Mouse (Mus musculus): Measurements from ENCODE around the gene Neurl1a. TPM values are rescaled to one million over a fixed set of nuclear protein-coding genes. Genes with fewer than 3 reads are reported as not detected.
"Not testable (repeated sequence)": the region's sequence is repeated elsewhere in the genome, so short reads cannot be mapped to it uniquely, and the experiment has no call there.

Neurl1a gene
- 13.7 and 15.4 TPM in 2 replicates for polyA plus RNA-seq (2015; fragmentation: Nextera tagmentation; extraction: Ambion mirVana)

DNA sequence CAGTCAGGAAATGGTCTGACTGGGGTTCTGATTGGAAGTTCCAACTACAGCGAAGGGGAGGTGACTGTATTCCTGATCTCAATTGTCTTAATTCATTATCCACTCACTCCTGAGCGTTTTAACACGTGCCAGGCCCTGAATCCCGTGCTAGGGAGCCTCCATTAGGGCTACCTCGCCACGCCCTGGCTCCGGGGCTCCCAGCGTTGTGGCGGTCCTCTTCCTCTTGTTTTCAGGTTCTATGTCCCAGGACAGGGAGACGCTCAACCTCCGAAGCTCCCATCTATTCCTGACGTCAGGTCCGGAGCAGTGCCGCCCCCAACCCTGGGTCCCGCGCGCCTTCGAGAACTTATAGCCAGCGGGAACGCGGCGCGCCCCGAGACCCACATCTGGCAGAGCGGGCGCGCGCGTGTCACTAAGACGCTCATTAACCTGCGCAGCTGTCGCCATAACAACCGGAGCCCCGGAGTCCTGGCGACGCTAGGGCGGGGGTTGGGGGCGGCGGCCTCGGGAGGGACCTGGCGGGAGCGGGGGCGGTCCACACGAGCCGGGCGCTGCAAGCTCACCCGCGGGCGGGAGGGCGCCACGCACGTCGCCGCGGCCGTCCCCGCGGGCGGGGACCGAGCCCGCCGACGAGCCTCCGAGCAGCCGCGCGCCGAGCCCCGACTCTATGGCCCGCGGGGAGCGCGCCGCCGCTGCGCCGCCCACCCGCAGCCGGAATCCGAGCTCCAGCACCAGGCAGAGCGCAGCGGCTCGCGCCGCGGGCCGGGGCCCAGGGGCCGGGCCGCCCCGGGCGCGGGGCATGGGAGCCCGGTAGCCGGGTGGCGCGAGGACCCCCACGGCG, at the start of gene Neurl1a:
TSS of gene Neurl1a (plus strand) at position 390 of the 841 bp plus-strand sequence.
- Histone ChIP-seq H3K4me2 (peak within 1 kb of the TSS; percentile 96), H3K9me3 (replicated peaks) (no peaks in the 10 kb centered on the region), H3K9ac (replicated peaks) (peak within 1 kb of the TSS; percentile 79), H3K27ac (replicated peaks) (peak within 1 kb of the TSS; percentile 84), H3K27me3 (replicated peaks) (peaks cover 13% of the 10 kb centered on the region; the same call in 1 of the 2 replicates), H3K4me3 (replicated peaks) (peak within 1 kb of the TSS; percentile 80), H3K36me3 (no peaks in the 10 kb centered on the region), H3K4me1 (peaks cover 24% of the 10 kb centered on the region)
- ATAC-seq (ENCODE audit: low FRiP score), result peak; percentile 73
- WGBS, result under 1% methylated on average over 77 of the region's 98 CpGs

DNA sequence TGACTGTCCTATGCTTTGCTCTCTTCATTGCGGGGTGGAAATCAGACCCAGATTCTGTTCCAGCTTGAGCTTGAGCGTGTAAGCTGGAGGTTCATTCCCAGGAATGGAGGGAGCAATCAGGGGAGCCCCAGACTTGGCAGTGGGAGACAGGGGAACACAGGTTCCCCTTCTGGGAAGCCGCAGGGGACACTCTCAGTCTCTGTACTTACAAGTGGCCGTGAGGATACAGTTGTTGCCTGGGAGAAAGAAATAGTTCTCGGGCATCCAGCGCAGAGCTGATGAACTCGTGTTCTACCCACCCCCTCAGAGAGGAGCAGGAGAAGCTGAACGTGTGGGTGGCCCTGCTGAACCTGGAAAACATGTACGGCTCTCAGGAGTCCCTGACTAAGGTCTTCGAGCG, 49.8 kb upstream of the Neurl1a start:
- Histone ChIP-seq H3K36me3 (peaks cover 85% of the 10 kb centered on the region), H3K4me3 (replicated peaks) (no peak overlapping the region), H3K27me3 (replicated peaks) (no peaks in the 10 kb centered on the region), H3K4me2 (no peak overlapping the region), H3K27ac (replicated peaks) (no peak overlapping the region), H3K4me1 (no peaks in the 10 kb centered on the region), H3K9me3 (replicated peaks) (no peaks in the 10 kb centered on the region), H3K9ac (replicated peaks) (no peak overlapping the region)
- 94% methylated on average over 11 of the region's 11 CpGs for WGBS
- no peak for ATAC-seq (ENCODE audit: low FRiP score)

DNA sequence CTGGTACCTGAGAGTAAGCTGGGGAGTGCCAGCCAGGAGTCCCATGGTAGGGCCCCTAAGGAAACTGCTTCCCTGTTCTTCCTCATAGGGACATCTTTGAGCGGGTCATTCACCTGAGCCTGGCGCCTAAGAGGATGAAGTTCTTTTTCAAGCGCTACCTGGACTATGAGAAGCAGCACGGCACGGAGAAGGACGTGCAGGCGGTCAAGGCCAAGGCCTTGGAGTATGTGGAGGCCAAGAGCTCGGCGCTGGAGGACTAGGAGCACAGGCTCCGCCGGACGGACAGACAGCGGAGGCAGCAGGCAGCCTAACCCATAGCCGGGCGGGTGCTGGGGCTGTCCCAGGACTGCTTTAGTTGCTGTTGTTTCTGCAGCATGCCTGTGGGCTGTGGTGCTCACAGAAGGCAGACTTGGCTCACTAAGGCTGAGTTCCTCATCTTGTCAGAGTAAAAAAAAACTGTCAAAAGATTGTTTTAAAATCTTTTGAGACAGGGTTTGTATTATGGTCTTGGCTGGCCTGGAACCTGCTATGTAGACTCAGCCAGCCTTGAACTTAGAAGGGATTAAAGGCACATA, 48.0 kb upstream of the Neurl1a start:
- peaks cover 69% of the 10 kb centered on the region for H3K36me3 ChIP-seq
- no peak overlapping the region for H3K9ac ChIP-seq (replicated peaks)
- 96% methylated on average over 15 of the region's 15 CpGs for WGBS
- no peaks in the 10 kb centered on the region for H3K27me3 ChIP-seq (replicated peaks)
- no peak overlapping the region for H3K4me2 ChIP-seq
- no peaks in the 10 kb centered on the region for H3K4me1 ChIP-seq
- no peak overlapping the region for H3K4me3 ChIP-seq (replicated peaks)
- no peak for ATAC-seq (ENCODE audit: low FRiP score)
- H3K9me3 ChIP-seq (replicated peaks), result no peaks in the 10 kb centered on the region
- no peak overlapping the region for H3K27ac ChIP-seq (replicated peaks)

DNA sequence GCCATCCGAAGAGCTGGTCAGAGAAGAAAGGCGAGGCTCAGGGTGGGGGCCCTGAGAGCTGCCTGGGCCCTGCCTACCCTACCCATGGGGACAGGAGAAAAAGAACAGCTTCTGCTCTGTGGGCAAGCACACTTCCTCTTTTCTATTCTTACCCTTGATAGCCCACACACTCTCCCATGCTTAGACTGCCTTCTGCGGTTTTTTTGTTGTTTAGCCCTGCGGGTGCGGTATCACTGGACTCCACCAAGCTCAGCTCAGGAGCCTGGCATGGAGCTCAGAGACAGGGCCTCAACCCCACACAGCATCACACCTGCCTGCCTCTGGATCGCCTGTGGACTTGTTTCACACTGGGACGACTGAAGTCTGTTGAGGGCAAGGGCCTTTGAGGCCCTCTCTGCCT, 45.5 kb upstream of the Neurl1a start:
- Histone ChIP-seq H3K9ac (replicated peaks) (no peak overlapping the region), H3K9me3 (replicated peaks) (no peaks in the 10 kb centered on the region), H3K4me1 (peaks cover 12% of the 10 kb centered on the region), H3K27ac (replicated peaks) (no peak overlapping the region), H3K27me3 (replicated peaks) (no peaks in the 10 kb centered on the region), H3K36me3 (peaks cover 43% of the 10 kb centered on the region), H3K4me2 (no peak overlapping the region), H3K4me3 (replicated peaks) (no peak overlapping the region)
- 93% methylated on average over 7 of the region's 7 CpGs for WGBS
- ATAC-seq (ENCODE audit: low FRiP score), result no peak

DNA sequence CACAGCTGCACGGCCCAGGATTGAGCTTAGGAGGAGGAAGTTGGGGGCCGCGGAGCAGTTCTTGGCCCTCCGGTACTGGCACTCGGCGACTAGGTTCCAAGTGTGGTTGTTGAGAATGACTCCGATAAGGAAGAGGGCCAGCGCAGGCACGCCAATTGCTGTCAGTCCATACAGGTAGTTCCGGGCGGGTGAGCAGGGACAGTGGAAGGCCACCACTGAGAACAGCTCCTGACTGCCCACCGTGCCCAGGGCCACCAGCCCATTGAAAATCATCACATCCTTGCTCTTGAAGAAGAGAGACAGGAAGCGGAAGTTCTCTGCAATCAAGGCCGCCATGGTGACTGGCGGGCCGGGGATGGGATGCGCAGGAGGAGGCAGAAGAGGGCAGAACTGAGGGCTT, 43.1 kb upstream of the Neurl1a start:
- 93% methylated on average over 17 of the region's 17 CpGs for WGBS

DNA sequence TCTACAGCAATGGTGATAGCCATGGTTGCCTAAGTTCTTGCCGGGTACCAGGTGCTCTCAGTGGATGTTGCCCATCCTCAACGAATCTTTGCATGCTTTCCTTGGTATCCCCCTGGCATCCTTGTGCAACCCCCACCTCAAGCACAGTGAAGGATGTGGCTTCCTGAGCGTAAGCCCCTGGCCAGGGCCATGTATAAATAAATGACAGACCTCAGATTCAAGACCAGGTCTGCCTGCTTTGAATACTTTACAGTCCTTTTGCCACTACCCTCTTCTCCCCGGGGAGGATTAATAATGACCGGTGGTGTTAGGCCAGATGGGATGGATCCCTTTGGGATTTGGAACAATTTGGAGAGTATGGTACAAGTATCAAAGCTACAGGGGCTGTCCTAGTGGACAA, 42.5 kb upstream of the Neurl1a start:
- Histone ChIP-seq H3K27me3 (replicated peaks) (0 out of 2 replicates have a peak, but pooled peaks cover 3% of the 10 kb centered on the region), H3K4me3 (replicated peaks) (no peak overlapping the region), H3K9ac (replicated peaks) (no peak overlapping the region), H3K9me3 (replicated peaks) (no peaks in the 10 kb centered on the region), H3K4me1 (peaks cover 14% of the 10 kb centered on the region), H3K27ac (replicated peaks) (no peak overlapping the region), H3K36me3 (peaks cover 13% of the 10 kb centered on the region; the same call in 1 of the 2 replicates), H3K4me2 (no peak overlapping the region)
- ATAC-seq (ENCODE audit: low FRiP score), result no peak
- WGBS, result 86% methylated on average over 5 of the region's 5 CpGs

More for the DNA sequence above, 43.1 kb upstream of the Neurl1a start:
- no peak overlapping the region for H3K4me3 ChIP-seq (replicated peaks)
- H3K9me3 ChIP-seq (replicated peaks), result no peaks in the 10 kb centered on the region
- no peak for ATAC-seq (ENCODE audit: low FRiP score)
- no peak overlapping the region for H3K4me2 ChIP-seq
- H3K4me1 ChIP-seq, result peaks cover 14% of the 10 kb centered on the region
- H3K36me3 ChIP-seq, result peaks cover 19% of the 10 kb centered on the region
- H3K27ac ChIP-seq (replicated peaks), result no peak overlapping the region
- H3K27me3 ChIP-seq (replicated peaks), result 0 out of 2 replicates have a peak, but pooled peaks cover 3% of the 10 kb centered on the region
- no peak overlapping the region for H3K9ac ChIP-seq (replicated peaks)

DNA sequence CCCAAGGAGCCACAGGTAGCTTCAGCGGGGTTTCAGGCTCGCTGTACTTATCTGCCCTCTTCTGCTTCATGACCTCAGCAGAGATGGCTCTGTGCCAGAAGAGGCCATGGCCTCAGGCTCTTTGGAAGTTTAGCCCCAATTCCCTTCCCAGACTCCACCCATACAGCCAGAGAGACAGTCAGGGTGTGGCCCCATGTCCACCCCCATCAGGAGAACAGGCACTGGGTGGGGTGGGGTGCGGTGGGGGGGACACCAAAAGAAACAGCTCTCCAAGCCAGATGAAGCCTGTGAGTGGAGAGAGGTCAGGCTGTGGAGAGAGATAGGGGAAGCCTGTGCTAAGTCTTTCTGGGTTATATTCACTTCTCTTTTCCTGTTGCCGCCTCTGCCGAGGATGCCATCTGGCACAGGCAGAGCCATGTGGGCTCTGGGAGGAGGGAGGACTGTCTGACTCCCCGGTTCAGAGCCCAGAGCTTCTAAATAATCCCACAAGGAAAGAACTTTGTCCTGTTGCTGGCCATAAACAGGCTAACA, 41.5 kb upstream of the Neurl1a start:
- H3K9ac ChIP-seq (replicated peaks), result 0 out of 2 replicates have a peak overlapping the region, but pooled peaks have one; percentile 36
- peak overlapping the region; percentile 28; the same call in 1 of the 2 replicates for H3K4me3 ChIP-seq (replicated peaks)

DNA sequence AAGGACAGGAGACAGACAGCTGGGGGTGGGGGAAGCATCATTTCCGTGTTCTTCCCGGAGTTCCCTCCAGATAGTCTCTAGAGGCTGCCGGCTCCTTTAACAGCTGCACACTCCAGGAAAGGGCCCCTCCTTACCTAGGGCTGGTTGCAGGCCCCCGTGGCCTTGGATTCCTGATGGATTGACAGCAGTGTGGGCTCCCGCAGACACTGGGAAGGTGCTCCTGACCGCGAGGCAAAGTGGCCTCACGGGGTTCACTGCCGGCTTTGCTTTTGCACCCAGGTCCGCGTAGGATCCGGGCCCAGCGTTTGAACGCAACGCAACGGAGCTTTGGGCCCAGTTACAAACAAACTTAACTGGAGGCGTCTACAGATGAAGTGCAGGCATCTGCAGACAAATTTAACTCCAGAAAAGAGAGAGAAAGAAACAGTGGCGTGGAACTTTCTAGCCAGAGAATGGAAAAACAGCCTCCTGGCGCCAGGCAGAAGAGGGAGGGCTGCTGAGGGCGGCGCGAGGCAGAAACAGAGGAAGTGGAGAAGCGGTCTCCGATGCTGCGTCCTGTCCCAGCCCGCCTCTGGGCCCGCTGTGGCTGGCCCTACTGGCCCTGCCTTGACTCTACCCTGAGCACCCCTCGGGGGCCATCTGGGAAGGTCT, 40.7 kb upstream of the Neurl1a start, which contains the start of gene Calhm2:
TSS of gene Calhm2 (minus strand) at position 524 of the 651 bp plus-strand sequence.
- H3K27me3 ChIP-seq (replicated peaks), result 0 out of 2 replicates have a peak, but pooled peaks cover 3% of the 10 kb centered on the region
- ATAC-seq (ENCODE audit: low FRiP score), result 0 out of 2 replicates have a peak, but pooled peaks have one; percentile 45
- no peaks in the 10 kb centered on the region for H3K9me3 ChIP-seq (replicated peaks)
- H3K9ac ChIP-seq (replicated peaks), result peak within 1 kb of the TSS; percentile 36
- H3K27ac ChIP-seq (replicated peaks), result peak within 1 kb of the TSS; percentile 65
- WGBS, result 18% methylated on average over 28 of the region's 28 CpGs
- 0 out of 2 replicates have a peak, but pooled peaks cover 2% of the 10 kb centered on the region for H3K36me3 ChIP-seq
- peaks cover 14% of the 10 kb centered on the region for H3K4me1 ChIP-seq
- H3K4me2 ChIP-seq, result peak within 1 kb of the TSS; percentile 54
- H3K4me3 ChIP-seq (replicated peaks), result peak within 1 kb of the TSS; percentile 28

More for the DNA sequence above, 41.5 kb upstream of the Neurl1a start:
- H3K4me1 ChIP-seq, result peaks cover 14% of the 10 kb centered on the region
- 47% methylated on average over 6 of the region's 6 CpGs for WGBS
- H3K9me3 ChIP-seq (replicated peaks), result no peaks in the 10 kb centered on the region
- H3K27ac ChIP-seq (replicated peaks), result no peak overlapping the region
- 0 out of 2 replicates have a peak, but pooled peaks cover 6% of the 10 kb centered on the region for H3K36me3 ChIP-seq
- H3K27me3 ChIP-seq (replicated peaks), result 0 out of 2 replicates have a peak, but pooled peaks cover 3% of the 10 kb centered on the region
- ATAC-seq (ENCODE audit: low FRiP score), result no peak
- peak overlapping the region; percentile 54 for H3K4me2 ChIP-seq

DNA sequence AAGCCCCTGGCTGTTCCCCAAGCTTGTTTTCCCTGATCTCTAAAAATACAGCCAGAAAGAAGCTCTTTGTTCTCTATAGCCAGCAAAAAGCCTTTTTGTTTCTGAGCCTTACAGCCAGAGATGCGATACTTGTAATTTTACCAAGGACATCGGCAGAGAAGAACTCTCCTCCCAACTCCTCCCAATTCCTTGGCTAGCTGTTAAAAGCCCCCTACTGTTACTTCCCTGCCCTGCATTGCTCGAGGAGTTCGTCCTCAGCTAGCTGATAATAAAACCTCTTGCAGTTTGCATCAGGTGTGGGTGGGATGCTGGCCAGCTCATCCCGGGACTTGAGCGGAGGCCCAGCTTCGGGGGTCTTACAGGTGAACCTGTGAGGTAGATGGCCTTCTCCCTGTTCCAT, 39.0 kb upstream of the Neurl1a start:
- 34% methylated on average over 7 of the region's 7 CpGs for WGBS
- not testable (repeated sequence) for H3K9ac ChIP-seq (replicated peaks); H3K27me3 ChIP-seq (replicated peaks); H3K4me2 ChIP-seq; ATAC-seq (ENCODE audit: low FRiP score); H3K27ac ChIP-seq (replicated peaks); H3K9me3 ChIP-seq (replicated peaks); H3K4me3 ChIP-seq (replicated peaks); H3K36me3 ChIP-seq
- peaks cover 14% of the 10 kb centered on the region for H3K4me1 ChIP-seq

DNA sequence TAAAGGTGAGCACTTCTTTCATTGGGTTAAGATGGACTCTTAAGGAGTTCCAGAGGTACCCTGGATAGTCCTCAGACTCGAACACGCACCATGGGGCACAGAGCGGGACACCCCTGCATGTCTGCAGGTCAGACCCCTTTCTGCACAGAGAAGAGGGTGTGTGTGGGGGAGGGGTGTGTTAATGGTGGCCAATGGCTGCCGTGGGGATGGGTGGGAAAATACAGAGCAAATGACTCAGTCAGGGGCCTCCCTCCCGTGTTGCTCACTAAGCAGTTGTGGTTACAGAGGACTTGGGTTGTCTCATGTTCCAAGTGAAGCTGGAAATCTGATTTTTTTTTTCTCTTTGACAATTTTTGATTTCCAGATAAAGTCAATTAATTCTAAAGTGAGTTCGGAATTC, 36.2 kb upstream of the Neurl1a start:
- no peaks in the 10 kb centered on the region for H3K9me3 ChIP-seq (replicated peaks)
- H3K4me3 ChIP-seq (replicated peaks), result no peak overlapping the region
- 0 out of 2 replicates have a peak, but pooled peaks cover 3% of the 10 kb centered on the region for H3K27me3 ChIP-seq (replicated peaks)
- WGBS, result 79% methylated on average over 6 of the region's 6 CpGs
- H3K4me1 ChIP-seq, result peaks cover 9% of the 10 kb centered on the region
- ATAC-seq (ENCODE audit: low FRiP score), result no peak
- no peak overlapping the region for H3K4me2 ChIP-seq
- no peak overlapping the region for H3K27ac ChIP-seq (replicated peaks)
- H3K9ac ChIP-seq (replicated peaks), result no peak overlapping the region
- H3K36me3 ChIP-seq, result no peaks in the 10 kb centered on the region

DNA sequence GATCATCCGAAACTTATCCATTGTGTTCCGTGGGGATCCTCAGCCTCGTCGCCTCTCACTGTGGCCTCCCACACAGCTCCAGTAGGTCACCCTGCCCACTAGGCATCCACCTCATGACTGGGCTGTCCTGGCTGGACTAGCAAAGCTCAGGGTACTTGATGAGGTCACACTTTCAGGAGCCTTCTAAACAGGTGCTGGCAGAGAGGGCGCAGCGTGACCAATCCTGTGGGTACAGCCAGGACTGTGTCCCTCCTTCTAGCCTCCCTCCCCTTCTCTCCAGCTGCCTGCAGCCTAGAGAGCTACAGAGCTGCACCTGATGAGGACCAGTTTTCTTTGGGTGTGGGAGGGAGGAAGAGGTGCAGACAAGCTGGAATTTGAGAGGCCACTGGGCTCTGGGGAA, 34.5 kb upstream of the Neurl1a start, which contains the start of gene Calhm1:
TSS of gene Calhm1 (minus strand) at position 101 of the 400 bp plus-strand sequence.
- 94% methylated on average over 6 of the region's 6 CpGs for WGBS
- ATAC-seq (ENCODE audit: low FRiP score), result no peak

More for the DNA sequence above, 34.5 kb upstream of the Neurl1a start, which contains the start of gene Calhm1:
- no peak within 1 kb of the TSS for H3K9ac ChIP-seq (replicated peaks)
- H3K36me3 ChIP-seq, result no peaks in the 10 kb centered on the region
- H3K9me3 ChIP-seq (replicated peaks), result no peaks in the 10 kb centered on the region
- no peak within 1 kb of the TSS for H3K4me2 ChIP-seq
- no peaks in the 10 kb centered on the region for H3K27me3 ChIP-seq (replicated peaks)
- no peak within 1 kb of the TSS for H3K27ac ChIP-seq (replicated peaks)
- no peaks in the 10 kb centered on the region for H3K4me1 ChIP-seq
- no peak within 1 kb of the TSS for H3K4me3 ChIP-seq (replicated peaks)

All from neural tube, embryonic 15.5 days (tissue).